11 mouse cellular contexts compared by ENCODE assay signal in the genomic region with DNA sequence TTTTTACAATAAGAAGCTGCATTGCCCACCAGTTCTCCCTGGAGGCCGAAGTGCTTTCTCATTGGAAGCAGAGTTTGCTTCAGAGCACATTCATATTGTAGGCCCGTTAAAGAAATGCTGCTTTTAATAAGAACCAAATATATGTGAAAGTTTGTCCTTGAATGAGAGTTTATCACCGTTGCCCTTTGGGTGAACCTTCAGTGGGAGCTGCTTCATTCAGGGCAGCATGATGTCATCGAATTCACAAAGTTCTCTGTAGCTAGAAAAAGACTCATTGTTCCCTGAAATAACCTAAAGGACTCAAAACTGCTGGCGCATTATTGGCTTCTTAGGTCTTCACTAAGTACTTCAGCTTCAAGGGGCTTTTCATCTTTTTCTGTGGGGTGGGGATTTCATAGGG.
DNase-seq lines count a peak whose midpoint lies in the region; ATAC-seq and TF ChIP-seq lines count a peak whose summit lies in the region.
"Had no signal": no experiment of that assay in that cellular context is flagged by ENCODE, and none has a peak within 500 bp of the region (broad histone marks: within the 10 kb centered on the region; RNA-seq: fewer than 3 reads in every experiment).

No protein-coding gene starts in this region.

- no peaks in the 10 kb centered on the region for H3K36me3 ChIP-seq in embryonic facial prominence, embryonic 11.5 days (replicated peaks; ENCODE audit: control insufficient read depth, insufficient read depth, low read depth, low read length)
- no peaks in the 10 kb centered on the region for H3K36me3 ChIP-seq in embryonic facial prominence, embryonic 10.5 days (replicated peaks)
- H3K36me3 ChIP-seq in liver, adult 2 months (ENCODE audit: control insufficient read depth, insufficient read depth, low read length): peaks cover 1% of the 10 kb centered on the region; the same call in 1 of the 2 replicates
- H3K36me3 ChIP-seq: embryonic facial prominence, embryonic 15.5 days; limb, embryonic 15.5 days; midbrain, embryonic 13.5 days had no signal

- no peaks in the 10 kb centered on the region for H3K9me3 ChIP-seq in embryonic facial prominence, embryonic 11.5 days (replicated peaks; ENCODE audit: control insufficient read depth, low read length)
- H3K9me3 ChIP-seq in embryonic facial prominence, embryonic 10.5 days: no peaks in the 10 kb centered on the region
- H3K9me3 ChIP-seq: embryonic facial prominence, embryonic 15.5 days; limb, embryonic 15.5 days; midbrain, embryonic 13.5 days had no signal

- no peak overlapping the region for H3K4me2 ChIP-seq in embryonic facial prominence, embryonic 11.5 days (ENCODE audit: low read depth, low read length)
- H3K4me2 ChIP-seq: embryonic facial prominence, embryonic 15.5 days; limb, embryonic 15.5 days; midbrain, embryonic 13.5 days had no signal

- no peak overlapping the region for H3K27ac ChIP-seq in embryonic facial prominence, embryonic 11.5 days (replicated peaks; ENCODE audit: low read depth, low read length)
- no peak overlapping the region for H3K27ac ChIP-seq in embryonic facial prominence, embryonic 10.5 days (replicated peaks)
- H3K27ac ChIP-seq in liver, adult 2 months (replicated peaks; ENCODE audit: insufficient read depth, low read depth, low read length): peak overlapping the region; percentile 63
- H3K27ac ChIP-seq: embryonic facial prominence, embryonic 15.5 days; limb, embryonic 15.5 days; midbrain, embryonic 13.5 days had no signal

- intact Hi-C loops in heart, postnatal 10 days (cut with DNase I): no loop called here

- no peaks in the 10 kb centered on the region for H3K27me3 ChIP-seq in embryonic facial prominence, embryonic 11.5 days (ENCODE audit: control insufficient read depth, insufficient read depth, low read length)
- H3K27me3 ChIP-seq in embryonic facial prominence, embryonic 10.5 days (replicated peaks; ENCODE audit: low read depth, poor library complexity, severe bottlenecking): no peaks in the 10 kb centered on the region
- H3K27me3 ChIP-seq in liver, adult 2 months (ENCODE audit: control insufficient read depth, insufficient read depth, low read length): no peaks in the 10 kb centered on the region
- H3K27me3 ChIP-seq: embryonic facial prominence, embryonic 15.5 days; limb, embryonic 15.5 days; midbrain, embryonic 13.5 days had no signal

- no peak for TF ChIP-seq POLR2A in liver, adult 2 months (IDR thresholded peaks at IDR 0.05; ENCODE audit: extremely low read depth, insufficient read depth, low read length)

- no peak for ATAC-seq in embryonic facial prominence, embryonic 11.5 days (replicated peaks; ENCODE audit: insufficient number of reproducible peaks, low FRiP score, low TSS enrichment, low read depth)
- ATAC-seq: midbrain, embryonic 13.5 days had no signal

- DNase-seq in embryonic facial prominence, embryonic 11.5 days (ENCODE audit: low spot score): peak; percentile 47
- DNase-seq in embryonic facial prominence, embryonic 10.5 days (ENCODE audit: low spot score): no peak
- no peak for DNase-seq in liver, adult 2 months (ENCODE audit: extremely low read depth, low read depth, low spot score)
- DNase-seq in liver: no peak
- DNase-seq in embryo, embryonic 10.5 days (ENCODE audit: low spot score): peak; percentile 60
- peak; percentile 45 to 54 for DNase-seq in heart, postnatal 10 days
- no peak for DNase-seq in right cerebral cortex, postnatal 4 days
- no peak for DNase-seq in right cerebral cortex, adult 18-20 months

- no peak overlapping the region for H3K9ac ChIP-seq in embryonic facial prominence, embryonic 11.5 days (replicated peaks; ENCODE audit: low read length)
- no peak overlapping the region for H3K9ac ChIP-seq in liver, adult 2 months (ENCODE audit: low read depth, low read length)
- H3K9ac ChIP-seq: embryonic facial prominence, embryonic 15.5 days; limb, embryonic 15.5 days; midbrain, embryonic 13.5 days had no signal

- H3K79me2 ChIP-seq in liver, adult 2 months (ENCODE audit: control insufficient read depth, insufficient read depth, low read length): no peaks in the 10 kb centered on the region

- 53% methylated on average over 5 of the region's 5 CpGs for WGBS in embryonic facial prominence, embryonic 11.5 days
- 55% methylated on average over 5 of the region's 5 CpGs for WGBS in embryonic facial prominence, embryonic 10.5 days
- WGBS in liver, adult 2 months: 51% methylated on average over 5 of the region's 5 CpGs

- no peaks in the 10 kb centered on the region; the same call in 1 of the 2 replicates for H3K4me1 ChIP-seq in embryonic facial prominence, embryonic 11.5 days (ENCODE audit: control insufficient read depth, insufficient read depth, low read length)
- peaks cover 37% of the 10 kb centered on the region for H3K4me1 ChIP-seq in embryonic facial prominence, embryonic 10.5 days
- peaks cover 5% of the 10 kb centered on the region; the same call in 1 of the 2 replicates for H3K4me1 ChIP-seq in liver, adult 2 months (ENCODE audit: control insufficient read depth, insufficient read depth, low read length)
- H3K4me1 ChIP-seq: embryonic facial prominence, embryonic 15.5 days; limb, embryonic 15.5 days had no signal

- no peak overlapping the region for H3K4me3 ChIP-seq in embryonic facial prominence, embryonic 11.5 days (ENCODE audit: low read depth, low read length)
- H3K4me3 ChIP-seq in embryonic facial prominence, embryonic 10.5 days: no peak overlapping the region
- no peak overlapping the region for H3K4me3 ChIP-seq in liver, adult 2 months (ENCODE audit: insufficient read depth, low read depth, low read length)
- H3K4me3 ChIP-seq: embryonic facial prominence, embryonic 15.5 days; limb, embryonic 15.5 days; midbrain, embryonic 13.5 days had no signal

- no peak for TF ChIP-seq CTCF in liver, adult 2 months (IDR thresholded peaks at IDR 0.05; ENCODE audit: low read depth, low read length)

Comparison
In these comparisons a context has a peak if more than half of its experiments do, and no peak if none do; other contexts are left out.
1. DNase-seq: peak in embryonic facial prominence, embryonic 11.5 days (single experiment), embryo, embryonic 10.5 days (single experiment) and heart, postnatal 10 days (2 of 2); none in embryonic facial prominence, embryonic 10.5 days (single experiment), liver, adult 2 months (single experiment), liver (single experiment), right cerebral cortex, postnatal 4 days (single experiment) and right cerebral cortex, adult 18-20 months (single experiment).